Comparison of ENCODE assay signal across 9 mouse cellular contexts in the genomic region with DNA sequence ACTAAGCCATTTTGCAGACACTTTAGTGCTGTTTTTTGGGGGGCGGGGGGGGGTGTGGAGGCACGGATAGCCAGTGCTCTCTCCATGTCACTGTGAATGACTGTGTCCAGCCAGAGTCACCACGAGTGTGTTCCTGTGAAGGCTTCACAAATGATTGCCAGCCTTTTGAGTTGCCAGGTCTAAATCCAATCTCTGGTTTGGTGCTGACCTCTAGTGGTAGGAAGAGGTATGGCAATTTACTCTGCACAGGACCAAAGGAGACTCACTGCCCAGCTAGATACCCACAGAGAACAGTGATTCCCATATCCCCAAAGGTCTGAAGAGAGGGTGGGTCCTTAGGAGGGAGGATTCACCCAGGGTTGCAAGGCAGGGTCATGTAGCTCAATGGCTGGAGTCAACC. TPM values are rescaled to one million over a fixed set of nuclear protein-coding genes. Genes with fewer than 3 reads are reported as not detected.
DNase-seq lines count a peak whose midpoint lies in the region; ATAC-seq and TF ChIP-seq lines count a peak whose summit lies in the region.
"Had no signal": no experiment of that assay in that cellular context is flagged by ENCODE, and none has a peak within 500 bp of the region (broad histone marks: within the 10 kb centered on the region; RNA-seq: fewer than 3 reads in every experiment).

No protein-coding gene starts in this region.

- 0% methylated on average over 3 of the region's 3 CpGs for WGBS in hindbrain, embryonic 14.5 days

- H3K9ac ChIP-seq in hindbrain, embryonic 14.5 days: no peak overlapping the region
- H3K9ac ChIP-seq: liver, embryonic 15.5 days had no signal

- H3K4me2 ChIP-seq in hindbrain, embryonic 14.5 days (replicated peaks): no peak overlapping the region
- H3K4me2 ChIP-seq: liver, embryonic 15.5 days had no signal

- H3K27me3 ChIP-seq in hindbrain, embryonic 14.5 days (ENCODE audit: control insufficient read depth, insufficient read depth, low read length): no peaks in the 10 kb centered on the region
- H3K27me3 ChIP-seq: liver, embryonic 15.5 days had no signal

- TF ChIP-seq CTCF in bone marrow macrophage, adult 2 months (IDR thresholded peaks at IDR 0.05; ENCODE audit: low read depth, low read length): peak; percentile 30
- 0 out of 2 replicates have a peak, but pooled peaks have one; percentile 31 for TF ChIP-seq CTCF in embryonic fibroblast, embryonic 13.5 days (IDR thresholded peaks at IDR 0.05; ENCODE audit: borderline replicate concordance, insufficient read depth, low read length)

- no peak overlapping the region for H3K4me3 ChIP-seq in bone marrow macrophage, adult 2 months (ENCODE audit: insufficient read depth, low read length)
- H3K4me3 ChIP-seq in embryonic fibroblast, embryonic 13.5 days (ENCODE audit: insufficient read depth, low read length): no peak overlapping the region
- H3K4me3 ChIP-seq in hindbrain, embryonic 14.5 days (replicated peaks; ENCODE audit: low read length): no peak overlapping the region
- H3K4me3 ChIP-seq: liver, embryonic 15.5 days had no signal

- peaks cover 6% of the 10 kb centered on the region; the same call in 1 of the 2 replicates for H3K4me1 ChIP-seq in bone marrow macrophage, adult 2 months (ENCODE audit: control insufficient read depth, insufficient read depth, low read length)
- no peaks in the 10 kb centered on the region for H3K4me1 ChIP-seq in embryonic fibroblast, embryonic 13.5 days (ENCODE audit: control insufficient read depth, insufficient read depth, low read length)
- peaks cover 5% of the 10 kb centered on the region; the same call in 1 of the 2 replicates for H3K4me1 ChIP-seq in hindbrain, embryonic 14.5 days (replicated peaks; ENCODE audit: control insufficient read depth, insufficient read depth, low read length)
- H3K4me1 ChIP-seq: liver, embryonic 15.5 days had no signal

- no peak for TF ChIP-seq POLR2A in bone marrow macrophage, adult 2 months (IDR thresholded peaks at IDR 0.05; ENCODE audit: borderline replicate concordance, low read depth, low read length)
- no peak for TF ChIP-seq POLR2A in embryonic fibroblast, embryonic 13.5 days (IDR thresholded peaks at IDR 0.05; ENCODE audit: low read depth, low read length)

- H3K36me3 ChIP-seq in hindbrain, embryonic 14.5 days (replicated peaks; ENCODE audit: control insufficient read depth, insufficient read depth): 0 out of 2 replicates have a peak, but pooled peaks cover 19% of the 10 kb centered on the region
- H3K36me3 ChIP-seq: liver, embryonic 15.5 days had no signal

- no peaks in the 10 kb centered on the region for H3K9me3 ChIP-seq in hindbrain, embryonic 14.5 days (ENCODE audit: control insufficient read depth, low read length)
- H3K9me3 ChIP-seq: liver, embryonic 15.5 days had no signal

- no peak for DNase-seq in frontal cortex, postnatal 25 days (ENCODE audit: low spot score in 2 of 2)
- peak; percentile 94 for DNase-seq in hindbrain, embryonic 14.5 days (ENCODE audit: low spot score)
- peak; percentile 88 for DNase-seq in layer of hippocampus, adult 9-10 months (ENCODE audit: low spot score)
- peak; percentile 80 for DNase-seq in lung, postnatal 14 days
- peak; percentile 84 for DNase-seq in right cerebral cortex, adult 2 months (ENCODE audit: low spot score in 2 of 2)

- ATAC-seq in frontal cortex, adult (ENCODE audit: low TSS enrichment): peak; percentile 65
- peak; percentile 48 for ATAC-seq in hindbrain, embryonic 14.5 days (ENCODE audit: low FRiP score)

- no peak overlapping the region for H3K27ac ChIP-seq in bone marrow macrophage, adult 2 months (ENCODE audit: insufficient read depth, low read depth, low read length)
- H3K27ac ChIP-seq in embryonic fibroblast, embryonic 13.5 days (ENCODE audit: insufficient read depth, low read length): no peak overlapping the region
- H3K27ac ChIP-seq in hindbrain, embryonic 14.5 days: no peak overlapping the region
- H3K27ac ChIP-seq: liver, embryonic 15.5 days had no signal

RNA-seq across cellular contexts. Expression of gene Klhl35, which starts 15.1 kb away (rescaled TPM):
- polyA plus RNA-seq in bone marrow macrophage, adult 2 months (2012; ENCODE audit: insufficient read depth, insufficient read length, missing spikeins): 0.63 TPM in 1 of 2 replicates, not detected in the other
- not detected in 2 replicates for polyA plus RNA-seq in embryonic fibroblast, embryonic 13.5 days (2011; ENCODE audit: insufficient read length, low read depth, missing spikeins)
- polyA plus RNA-seq in hindbrain, embryonic 14.5 days (2014; fragmentation: Nextera tagmentation; extraction: Ambion mirVana): 4.1 and 4.7 TPM in 2 replicates

RNA-seq across cellular contexts. Expression of gene Rps3, which starts 32.8 kb away (rescaled TPM):
- 1,023 and 1,161 TPM in 2 replicates for polyA plus RNA-seq in bone marrow macrophage, adult 2 months (2012; ENCODE audit: insufficient read depth, insufficient read length, missing spikeins)
- polyA plus RNA-seq in embryonic fibroblast, embryonic 13.5 days (2011; ENCODE audit: insufficient read length, low read depth, missing spikeins): 1,504 and 1,592 TPM in 2 replicates
- 445 and 515 TPM in 2 replicates for polyA plus RNA-seq in hindbrain, embryonic 14.5 days (2014; fragmentation: Nextera tagmentation; extraction: Ambion mirVana)

Comparison
In these comparisons a context has a peak if more than half of its experiments do, and no peak if none do; other contexts are left out.
1. DNase-seq: peak in hindbrain, embryonic 14.5 days (single experiment), layer of hippocampus, adult 9-10 months (single experiment), lung, postnatal 14 days (single experiment) and right cerebral cortex, adult 2 months (2 of 2); none in frontal cortex, postnatal 25 days (0 of 2).